Mouse (Mus musculus): ENCODE measurements at regions not wholly inside any gene's neighbourhood (a gene's known extent, or its start where the extent isn't known, plus 50 kb on each side); places are given as distances from the start of the nearest gene placed in this dataset.

DNA sequence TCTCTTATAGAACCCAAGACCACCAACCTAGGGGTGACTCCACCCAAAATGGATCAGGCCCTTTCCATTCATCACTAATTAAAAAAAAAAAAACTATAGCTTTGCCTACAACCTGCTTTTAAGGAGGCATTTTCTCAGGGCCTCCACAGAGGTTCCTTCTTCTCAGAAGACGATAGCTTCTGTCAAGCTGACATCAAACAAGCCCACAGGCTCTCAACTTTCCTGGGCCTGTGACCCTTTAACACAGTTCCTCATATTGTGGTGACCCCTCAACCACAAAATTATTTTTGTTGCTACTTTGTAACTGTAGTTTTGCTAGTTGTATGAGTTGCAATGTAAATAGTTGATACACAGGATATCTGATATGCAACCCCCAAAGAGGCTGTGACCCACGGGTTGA is 96.0 kb upstream of the Map4k3 start:
- no peaks in the 10 kb centered on the region for H3K4me1 ChIP-seq (ENCODE audit: control insufficient read depth in 1 of 2, insufficient read depth in 2 of 2)
- H3K36me3 ChIP-seq (replicated peaks in 1 of 2; ENCODE audit: control insufficient read depth in 1 of 2, insufficient read depth in 1 of 2, low read length in 1 of 2): no peaks in the 10 kb centered on the region
- H3K4me3 ChIP-seq (replicated peaks in 1 of 3; ENCODE audit: low read depth in 2 of 3, low read length in 2 of 3, poor library complexity in 1 of 3): no peak overlapping the region
- DNase-seq (ENCODE audit: extremely low read depth): no peak
- in situ Hi-C loops (cut with MboI; ENCODE audit: low pct_ligation_motif_present, low pct_unique_long_range_greater_than_20kb, low sequenced_read_pairs) (no loop called here), dilution Hi-C loops (cut with MboI; ENCODE audit: extremely low pct_ligation_motif_present, extremely low pct_unique_long_range_greater_than_20kb, low sequenced_read_pairs) (no loop called here)
- no peak overlapping the region for H3K9ac ChIP-seq (ENCODE audit: insufficient read depth, low read depth)
- TF ChIP-seq ELF1 (IDR thresholded peaks at IDR 0.05; ENCODE audit: low read depth, low read length): no peak
- no peak for TF ChIP-seq CTCF (conservative IDR thresholded peaks at IDR 0.05 in 1 of 2, IDR thresholded peaks at IDR 0.05 in 1 of 2; ENCODE audit: low read depth in 2 of 2, low read length in 2 of 2)
- TF ChIP-seq JUND (conservative IDR thresholded peaks at IDR 0.05; ENCODE audit: low read depth, low read length): no peak
- TF ChIP-seq BHLHE40 (IDR thresholded peaks at IDR 0.05; ENCODE audit: low read depth, low read length): no peak
- no peak for TF ChIP-seq MAX (IDR thresholded peaks at IDR 0.05; ENCODE audit: low read length)
- TF ChIP-seq ZC3H11A (IDR thresholded peaks at IDR 0.05; ENCODE audit: low read depth, low read length): no peak
- no peak for TF ChIP-seq POLR2A (IDR thresholded peaks at IDR 0.05; ENCODE audit: low read depth, low read length)
- no peak for TF ChIP-seq NELFE (IDR thresholded peaks at IDR 0.05; ENCODE audit: low read depth, low read length)
- TF ChIP-seq TCF12 (IDR thresholded peaks at IDR 0.05; ENCODE audit: low read depth, low read length): no peak
- no peak for TF ChIP-seq MYC (IDR thresholded peaks at IDR 0.05; ENCODE audit: low read depth, low read length)
- TF ChIP-seq UBTF (IDR thresholded peaks at IDR 0.05; ENCODE audit: low read depth, low read length): no peak
- no peak overlapping the region for H3K27ac ChIP-seq (ENCODE audit: insufficient read depth, low read depth)
- H3K79me2 ChIP-seq (replicated peaks; ENCODE audit: control insufficient read depth, extremely low read depth, insufficient read depth, poor library complexity, severe bottlenecking): no peaks in the 10 kb centered on the region
- H3K27me3 ChIP-seq (replicated peaks): no peaks in the 10 kb centered on the region
- H3K9me3 ChIP-seq (replicated peaks; ENCODE audit: low read length): no peaks in the 10 kb centered on the region
- no peak overlapping the region for H3K4me2 ChIP-seq (ENCODE audit: insufficient read depth, low read depth, poor library complexity, severe bottlenecking)

GRCm38 (mm10) chr17:80820888-80821287 is 92.6 kb upstream of the Map4k3 start:
- Histone ChIP-seq H3K36me3 (replicated peaks in 1 of 2; ENCODE audit: control insufficient read depth in 1 of 2, insufficient read depth in 1 of 2, low read length in 1 of 2) (no peaks in the 10 kb centered on the region), H3K27me3 (replicated peaks) (no peaks in the 10 kb centered on the region), H3K9me3 (replicated peaks; ENCODE audit: low read length) (no peaks in the 10 kb centered on the region), H3K79me2 (replicated peaks; ENCODE audit: control insufficient read depth, extremely low read depth, insufficient read depth, poor library complexity, severe bottlenecking) (no peaks in the 10 kb centered on the region), H3K9ac (ENCODE audit: insufficient read depth, low read depth) (no peak overlapping the region), H3K27ac (ENCODE audit: insufficient read depth, low read depth) (no peak overlapping the region), H3K4me1 (ENCODE audit: control insufficient read depth in 1 of 2, insufficient read depth in 2 of 2) (no peaks in the 10 kb centered on the region), H3K4me3 (replicated peaks in 1 of 3; ENCODE audit: low read depth in 2 of 3, low read length in 2 of 3, poor library complexity in 1 of 3) (no peak overlapping the region), H3K4me2 (ENCODE audit: insufficient read depth, low read depth, poor library complexity, severe bottlenecking) (no peak overlapping the region)
- TF ChIP-seq MXI1 (IDR thresholded peaks at IDR 0.05; ENCODE audit: low read depth, low read length): no peak
- no peak for TF ChIP-seq MAFK (IDR thresholded peaks at IDR 0.05; ENCODE audit: insufficient replicate concordance, low read length)
- dilution Hi-C loops (cut with MboI; ENCODE audit: extremely low pct_ligation_motif_present, extremely low pct_unique_long_range_greater_than_20kb, low sequenced_read_pairs): no loop called here
- in situ Hi-C loops (cut with MboI; ENCODE audit: low pct_ligation_motif_present, low pct_unique_long_range_greater_than_20kb, low sequenced_read_pairs): no loop called here
- DNase-seq (ENCODE audit: extremely low read depth): no peak

DNA sequence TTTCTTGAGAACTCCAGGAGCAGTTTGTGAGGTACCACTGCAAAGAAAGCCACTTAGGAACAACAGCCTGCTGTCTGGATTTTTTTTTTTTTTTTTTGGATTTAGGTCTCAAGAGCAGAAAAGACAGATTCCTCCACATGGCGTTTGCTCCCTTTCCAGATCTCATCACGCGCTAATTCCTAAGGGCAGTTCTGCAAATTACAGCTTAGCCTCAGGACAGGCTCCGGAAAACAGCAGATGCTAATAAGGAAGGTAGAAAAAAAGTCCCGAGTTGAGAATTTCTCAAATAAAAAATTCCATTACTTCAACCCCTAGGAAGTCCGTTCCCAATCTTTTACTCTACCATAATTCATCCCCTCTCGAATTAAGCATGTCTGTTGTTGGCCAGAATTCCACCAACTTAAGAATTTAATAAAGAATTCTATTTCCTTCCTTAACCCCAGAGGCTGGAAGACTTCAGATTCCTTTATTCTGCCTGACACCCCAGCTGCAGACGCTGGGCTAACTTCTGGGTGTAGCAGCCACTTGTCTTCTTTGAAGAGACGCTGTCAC is 90.3 kb upstream of the Map4k3 start:
- no peak overlapping the region for H3K9ac ChIP-seq (ENCODE audit: insufficient read depth, low read depth)
- no peak overlapping the region for H3K4me2 ChIP-seq (ENCODE audit: insufficient read depth, low read depth, poor library complexity, severe bottlenecking)
- no peak overlapping the region for H3K27ac ChIP-seq (ENCODE audit: insufficient read depth, low read depth)
- no peak for DNase-seq (ENCODE audit: extremely low read depth)
- H3K36me3 ChIP-seq (replicated peaks in 1 of 2; ENCODE audit: control insufficient read depth in 1 of 2, insufficient read depth in 1 of 2, low read length in 1 of 2): no peaks in the 10 kb centered on the region
- in situ Hi-C loops (cut with MboI; ENCODE audit: low pct_ligation_motif_present, low pct_unique_long_range_greater_than_20kb, low sequenced_read_pairs) (no loop called here), dilution Hi-C loops (cut with MboI; ENCODE audit: extremely low pct_ligation_motif_present, extremely low pct_unique_long_range_greater_than_20kb, low sequenced_read_pairs) (no loop called here)
- no peak overlapping the region for H3K4me3 ChIP-seq (replicated peaks in 1 of 3; ENCODE audit: low read depth in 2 of 3, low read length in 2 of 3, poor library complexity in 1 of 3)
- no peaks in the 10 kb centered on the region for H3K79me2 ChIP-seq (replicated peaks; ENCODE audit: control insufficient read depth, extremely low read depth, insufficient read depth, poor library complexity, severe bottlenecking)
- H3K4me1 ChIP-seq (ENCODE audit: control insufficient read depth in 1 of 2, insufficient read depth in 2 of 2): no peaks in the 10 kb centered on the region
- TF ChIP-seq MAX (IDR thresholded peaks at IDR 0.05; ENCODE audit: low read length) (no peak), MAFK (IDR thresholded peaks at IDR 0.05; ENCODE audit: insufficient replicate concordance, low read length) (no peak), GABPA (IDR thresholded peaks at IDR 0.05; ENCODE audit: insufficient replicate concordance, low read depth, low read length) (no peak), ZC3H11A (IDR thresholded peaks at IDR 0.05; ENCODE audit: low read depth, low read length) (no peak)
- H3K9me3 ChIP-seq (replicated peaks; ENCODE audit: low read length): no peaks in the 10 kb centered on the region
- no peaks in the 10 kb centered on the region for H3K27me3 ChIP-seq (replicated peaks)

Measured in CH12.LX (cell line).